Mouse (Mus musculus) olfactory bulb, adult 2 months (tissue): Measurements from ENCODE around the gene Hspb1. TPM values are rescaled to one million over a fixed set of nuclear protein-coding genes. Genes with fewer than 3 reads are reported as not detected.
A peak's percentile ranks its signal among the peaks of the same experiment; 100 is the strongest.

ENCODE experiments used
- H3K27ac ChIP-seq: fragments of 200-500 bp; 2 replicates; pipeline ENCODE4 v1.5.1; 2012; ENCODE audit warnings: low read depth, low read length; ENCODE audit not compliant: insufficient read depth
- H3K4me1 ChIP-seq: fragments of 200-500 bp; 2 replicates; pipeline ENCODE4 v1.6.1; 2012; ENCODE audit warnings: low read length; ENCODE audit not compliant: control insufficient read depth, insufficient read depth
- H3K4me3 ChIP-seq: fragments of 200-500 bp; 2 replicates; pipeline ENCODE4 v1.5.1; 2012; ENCODE audit warnings: mild to moderate bottlenecking, low read depth, low read length, moderate library complexity; ENCODE audit not compliant: insufficient read depth
- CTCF ChIP-seq: fragments of 200-500 bp; IDR thresholded peaks from 2 replicates; pipeline ENCODE4 v1.5.1; 2012; ENCODE audit warnings: low read depth, mild to moderate bottlenecking, low read length, moderate library complexity; ENCODE audit not compliant: insufficient read depth
- POLR2A ChIP-seq: fragments of 200-500 bp; IDR thresholded peaks from 2 replicates; pipeline ENCODE4 v1.6.1; 2012; ENCODE audit warnings: mild to moderate bottlenecking, low read depth, low read length, moderate library complexity; ENCODE audit not compliant: insufficient read depth
- WGBS: fragments of 180-500 bp; shearing (Covaris S2); methylation state at CpG from one replicate; pipeline ENCODE4 v1.1.7; 2018; 5-methylcytosine and 5-hydroxymethylcytosine counted together
- polyA plus RNA-seq: library from polyadenylated mRNA; stranded (reverse); fragments of >200 nt; gene quantifications from 2 replicates; pipeline ENCODE4 v1.2.4, GENCODE M21; 2012; ENCODE audit warnings: low replicate concordance; ENCODE audit not compliant: missing spikeins, insufficient read depth, insufficient read length

The Hspb1 gene
- polyA plus RNA-seq, 1 experiment: not detected

DNA sequence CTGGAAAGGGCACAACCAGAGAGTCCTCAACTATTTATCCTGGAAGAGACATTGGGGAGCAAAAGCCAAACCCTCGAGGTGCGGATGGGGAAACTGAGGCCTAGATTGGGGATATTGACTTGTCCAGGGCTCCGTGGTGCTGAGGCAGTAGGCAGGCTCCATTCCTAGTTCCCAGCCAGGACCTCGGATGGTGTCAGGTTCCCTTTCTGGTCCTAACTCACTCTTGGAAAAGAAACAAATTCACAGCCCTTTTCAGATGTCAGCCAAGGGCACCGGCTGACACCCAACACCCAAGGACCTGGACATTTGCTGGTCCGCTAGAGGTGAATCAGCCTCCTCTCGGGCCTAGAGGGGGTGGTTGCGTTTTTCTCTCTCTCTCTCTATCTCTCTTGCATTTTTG, 21.1 kb upstream of the Hspb1 start:
- 73% methylated on average over 8 of the region's 8 CpGs for WGBS
- Histone ChIP-seq H3K4me1 (peaks cover 17% of the 10 kb centered on the region), H3K27ac (no peak overlapping the region), H3K4me3 (no peak overlapping the region)
- TF ChIP-seq POLR2A: no peak

DNA sequence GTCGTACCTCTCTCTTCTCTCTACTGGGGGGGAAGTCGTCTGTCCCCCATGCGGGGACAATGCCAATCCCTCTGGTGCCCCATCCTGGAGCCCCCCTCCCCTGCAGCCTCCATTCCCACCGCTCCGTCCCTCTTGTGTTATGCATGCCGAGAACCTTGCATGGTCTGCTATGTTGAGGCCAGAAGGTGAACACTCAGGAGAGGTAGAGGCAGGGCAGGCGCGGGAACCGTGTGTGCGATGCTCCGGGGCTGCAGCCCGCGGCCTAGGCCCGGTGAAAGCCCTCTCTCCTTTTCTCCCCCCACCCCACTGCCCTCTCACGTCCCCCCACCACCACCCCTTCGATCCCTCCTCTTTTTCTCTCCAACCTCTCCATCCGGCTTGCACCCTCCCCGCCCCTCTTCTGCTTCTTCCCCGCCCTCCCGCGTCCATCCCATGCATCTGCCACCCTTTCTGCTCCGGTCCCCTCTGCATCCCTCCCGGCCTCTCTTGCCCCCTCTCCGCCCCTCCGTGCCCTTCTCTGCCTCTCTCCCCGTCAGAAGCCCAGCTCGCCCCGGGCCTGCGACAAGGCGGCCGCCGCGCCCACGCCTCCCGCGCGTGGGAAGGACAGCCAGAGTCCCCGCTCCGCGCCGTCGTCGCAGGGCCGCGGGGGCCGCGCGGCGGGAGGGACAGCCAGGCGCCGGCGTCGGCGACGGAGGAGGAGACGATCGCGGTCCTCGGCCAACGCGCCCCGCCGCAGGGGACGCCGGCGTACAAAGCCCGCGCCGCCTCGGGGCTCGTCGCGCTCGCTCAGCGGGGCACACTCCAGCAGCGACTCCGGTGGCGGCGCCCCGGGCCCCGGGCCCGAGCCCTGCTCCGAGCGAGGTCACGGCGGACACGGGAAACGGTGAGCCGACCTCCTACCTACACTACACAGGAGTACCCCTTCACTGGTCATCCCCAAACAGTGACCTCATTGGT, 19.8 kb upstream of the Hspb1 start:
- Histone ChIP-seq H3K4me1 (peaks cover 18% of the 10 kb centered on the region), H3K4me3 (peak overlapping the region; percentile 54), H3K27ac (peak overlapping the region; percentile 66)
- no peak for TF ChIP-seq CTCF
- TF ChIP-seq POLR2A: 0 out of 2 replicates have a peak, but pooled peaks have one; percentile 31
- 5% methylated on average over 84 of the region's 89 CpGs for WGBS

DNA sequence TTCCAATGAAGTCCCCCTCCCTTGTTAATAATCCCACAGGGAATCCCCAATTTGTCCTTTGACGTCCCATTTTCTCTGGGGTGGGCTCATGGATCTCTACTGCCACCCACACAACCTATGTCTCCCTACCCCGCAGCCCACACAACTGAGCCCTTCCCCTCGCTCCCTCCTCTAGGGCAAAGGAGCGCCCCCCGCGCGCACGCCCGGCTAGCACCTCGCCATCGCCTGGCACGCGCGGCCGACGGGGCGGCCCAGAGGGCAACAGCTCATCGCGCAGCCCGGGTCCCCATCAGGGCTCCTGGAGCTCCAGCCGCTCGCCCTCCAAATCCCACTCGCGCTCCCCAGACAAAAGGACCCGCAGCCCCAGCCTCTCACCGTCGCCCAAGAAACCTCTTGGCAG, 19.1 kb upstream of the Hspb1 start:
- TF ChIP-seq CTCF: no peak
- TF ChIP-seq POLR2A: no peak
- 0 out of 2 replicates have a peak overlapping the region, but pooled peaks have one; percentile 57 for H3K27ac ChIP-seq
- peak overlapping the region; percentile 54 for H3K4me3 ChIP-seq
- WGBS: 32% methylated on average over 27 of the region's 27 CpGs
- H3K4me1 ChIP-seq: peaks cover 25% of the 10 kb centered on the region

DNA sequence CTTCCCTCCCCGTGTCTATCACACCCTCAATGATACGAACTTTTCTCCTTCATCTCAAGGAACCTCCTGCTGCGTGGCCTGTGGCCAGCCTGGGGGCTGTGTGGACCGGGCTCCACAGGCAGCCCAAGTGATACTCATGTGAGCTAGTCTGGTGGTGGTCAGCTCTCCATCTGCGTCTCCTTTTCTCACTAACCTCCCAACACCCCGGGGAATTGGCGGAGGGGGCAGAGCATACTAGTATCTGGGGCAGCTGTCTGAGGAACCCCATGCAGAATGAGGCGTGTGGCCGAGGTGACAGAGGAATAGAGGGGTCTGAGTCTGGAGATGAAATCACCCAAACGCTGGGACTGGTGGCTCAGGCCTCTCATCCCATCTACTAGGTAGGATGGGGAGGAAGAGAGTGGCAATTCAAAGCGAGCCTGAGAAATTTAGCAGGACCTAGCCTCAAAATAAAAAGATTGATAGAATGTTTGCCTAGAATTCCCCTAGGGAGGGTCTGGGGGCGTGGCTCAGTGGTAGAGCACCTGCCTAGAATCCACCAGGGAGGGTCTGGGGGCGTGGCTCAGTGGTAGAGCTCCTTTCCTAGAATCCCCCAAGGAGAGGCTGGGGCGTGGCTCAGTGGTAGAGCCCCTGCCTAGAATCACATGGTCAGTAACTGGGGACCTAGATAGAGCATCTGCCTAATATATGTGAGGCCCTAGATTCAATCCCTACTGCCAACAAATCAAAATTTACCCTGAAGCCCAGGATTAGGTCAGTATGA, 17.9 kb upstream of the Hspb1 start:
- Histone ChIP-seq H3K27ac (no peak overlapping the region), H3K4me3 (no peak overlapping the region), H3K4me1 (peaks cover 27% of the 10 kb centered on the region)
- no peak for TF ChIP-seq POLR2A
- TF ChIP-seq CTCF: no peak
- WGBS: 81% methylated on average over 14 of the region's 14 CpGs

- Histone ChIP-seq H3K4me3 (no peak overlapping the region), H3K4me1 (peaks cover 27% of the 10 kb centered on the region), H3K27ac (no peak overlapping the region)
- TF ChIP-seq POLR2A (no peak), CTCF (no peak)
- WGBS: 88% methylated on average over 5 of the region's 5 CpGs
These were observed 17.2 kb upstream of the Hspb1 start for GRCm38 (mm10) chr5:135870505-135870904.

DNA sequence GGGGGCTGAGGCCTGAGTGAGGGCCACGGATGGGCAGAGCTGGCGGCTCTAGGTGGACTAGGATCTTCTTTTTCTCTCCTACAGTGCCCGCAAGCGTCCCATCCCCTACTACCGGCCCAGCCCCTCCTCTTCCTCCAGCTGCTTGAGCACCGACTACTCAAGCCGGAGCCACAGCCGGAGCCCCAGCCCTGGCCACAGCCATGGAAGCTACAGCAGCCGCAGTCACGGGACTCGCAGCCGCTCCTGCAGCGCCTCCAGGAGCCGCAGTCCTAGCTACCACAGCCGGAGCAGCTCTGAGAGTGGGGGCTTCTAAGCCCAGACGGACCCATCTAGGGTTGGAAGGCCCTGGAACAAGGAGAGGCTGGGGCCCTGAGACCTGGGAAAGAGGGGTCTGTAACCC, 14.7 kb upstream of the Hspb1 start:
- TF ChIP-seq POLR2A (no peak), CTCF (no peak)
- Histone ChIP-seq H3K4me3 (no peak overlapping the region), H3K4me1 (peaks cover 27% of the 10 kb centered on the region), H3K27ac (no peak overlapping the region)
- 53% methylated on average over 16 of the region's 16 CpGs for WGBS

DNA sequence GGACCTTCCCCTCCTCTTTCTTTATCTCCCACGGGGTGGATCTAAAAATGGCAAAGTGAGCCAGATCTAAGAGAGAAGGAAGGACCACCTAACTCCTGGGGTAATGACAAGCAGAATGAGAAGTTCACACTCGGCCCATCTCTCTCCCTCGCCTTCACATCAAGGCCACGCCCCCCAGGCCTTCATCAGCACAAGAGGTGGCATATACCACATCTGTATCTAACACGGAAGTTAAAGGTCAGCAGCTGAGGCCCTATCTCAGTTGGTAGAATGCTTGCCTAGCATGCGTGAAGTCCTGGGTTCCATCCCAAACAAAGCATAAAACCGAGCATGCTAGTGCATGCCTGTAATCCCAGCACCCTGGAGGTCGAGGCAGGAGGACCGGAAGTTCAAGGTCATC, 14.0 kb upstream of the Hspb1 start:
- TF ChIP-seq POLR2A (no peak), CTCF (no peak)
- 69% methylated on average over 9 of the region's 9 CpGs for WGBS

GRCm38 (mm10) chr5:135877180-135877579, 10.5 kb upstream of the Hspb1 start:
- TF ChIP-seq POLR2A (no peak), CTCF (no peak)
- H3K4me3 ChIP-seq: no peak overlapping the region
- peaks cover 25% of the 10 kb centered on the region for H3K4me1 ChIP-seq
- no peak overlapping the region for H3K27ac ChIP-seq
- 6% methylated on average over 8 of the region's 8 CpGs for WGBS

More for the DNA sequence above, 14.0 kb upstream of the Hspb1 start:
- Histone ChIP-seq H3K4me1 (peaks cover 21% of the 10 kb centered on the region), H3K27ac (no peak overlapping the region), H3K4me3 (no peak overlapping the region)

DNA sequence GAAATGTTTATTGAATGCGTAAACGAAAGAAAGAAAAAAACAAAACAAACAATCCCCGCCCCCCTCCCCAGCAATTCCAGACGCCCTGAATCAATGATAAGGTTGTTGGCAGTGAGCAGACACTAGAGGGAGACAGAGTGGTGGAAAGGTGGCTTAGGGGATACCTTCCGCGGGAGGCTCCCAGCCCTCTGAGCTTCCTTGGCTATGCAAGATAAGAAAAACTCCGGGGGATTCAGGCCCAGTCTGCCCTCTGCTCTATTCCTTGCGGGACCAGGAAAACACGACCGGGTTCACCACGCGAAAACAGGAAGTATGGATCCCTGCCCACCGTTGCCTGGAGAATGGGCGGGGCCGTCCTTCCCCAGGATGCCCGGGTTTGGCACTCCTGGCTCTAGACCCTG, 9.9 kb upstream of the Hspb1 start:
- no peak overlapping the region for H3K27ac ChIP-seq
- H3K4me3 ChIP-seq: peak overlapping the region; percentile 12
- peaks cover 25% of the 10 kb centered on the region for H3K4me1 ChIP-seq
- WGBS: 1% methylated on average over 16 of the region's 16 CpGs
- no peak for TF ChIP-seq POLR2A
- TF ChIP-seq CTCF: peak; percentile 40; the same call in 1 of the 2 replicates
